Mouse (Mus musculus) B cell, adult 62 days (primary cell): Measurements from ENCODE around the gene Krt82. TPM values are rescaled to one million over a fixed set of nuclear protein-coding genes. Genes with fewer than 3 reads are reported as not detected.

Source experiments
- total RNA-seq: library from RNA; stranded (reverse); gene quantifications from 4 replicates; pipeline ENCODE4 v1.2.4, GENCODE M21; 2023

Krt82 gene
- total RNA-seq = not detected in 4 replicates

GRCm38 (mm10) chr15:101550567-101550966, at the start of gene Krt82:
Gene Krt82 (minus strand): TSS chr15:101550667.

GRCm38 (mm10) chr15:101573796-101574345, 23.4 kb upstream of the Krt82 start, which contains the start of gene Krt75:
Gene Krt75 (minus strand): TSS chr15:101573904.

GRCm38 (mm10) chr15:101562850-101563249, 12.4 kb upstream of the Krt82 start, which contains the start of gene Krt90:
Gene Krt90 (minus strand): TSS chr15:101562950.

DNA sequence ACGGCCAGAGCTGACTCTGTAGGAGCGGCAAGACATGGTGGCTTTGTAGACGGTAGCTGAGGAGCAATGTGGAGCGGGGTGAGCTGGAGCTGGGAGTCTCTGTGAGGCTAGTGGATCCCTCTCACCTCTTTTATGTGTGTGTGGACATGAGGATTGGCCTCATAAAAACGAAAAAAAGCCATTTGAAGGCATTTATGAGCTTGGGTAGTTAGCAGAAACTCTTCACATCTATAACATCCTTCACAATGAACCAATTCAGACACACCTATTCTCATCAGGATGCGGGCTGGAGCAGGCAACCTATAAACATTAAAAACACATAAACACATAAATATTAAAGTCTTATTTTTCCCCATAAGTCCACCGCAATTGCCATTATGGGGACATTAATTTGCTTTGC, 17.7 kb downstream of the Krt82 start, which contains the start of gene Krt84:
TSS of gene Krt84 (minus strand) at position 101 of the 400 bp plus-strand sequence.

GRCm38 (mm10) chr15:101517161-101517560, 33.3 kb downstream of the Krt82 start, which contains the start of gene Gm49425:
Gene Gm49425 (minus strand): TSS chr15:101517261.

GRCm38 (mm10) chr15:101491431-101491830, 59.0 kb downstream of the Krt82 start, which contains the start of gene Krt83:
Gene Krt83 (minus strand): TSS chr15:101491512.

Other genes starting within 250 kb of the Krt82 start
- gene Krt80, start 180.5 kb downstream of the Krt82 start, total RNA-seq = 0.19 to 0.33 TPM in 2 of 4 replicates, not detected in the others
- gene Krt7, start 139.6 kb downstream of the Krt82 start, total RNA-seq = not detected in 4 replicates
- gene Krt87, start 111.9 kb downstream of the Krt82 start, total RNA-seq = not detected in 4 replicates
- not detected in 4 replicates for gene Krt88, start 102.9 kb downstream of the Krt82 start, total RNA-seq
- not detected in 4 replicates for gene Krt81, start 86.9 kb downstream of the Krt82 start, total RNA-seq
- not detected in 4 replicates for gene Krt86, start 77.2 kb downstream of the Krt82 start, total RNA-seq
- not detected in 4 replicates for gene Krt83, start 59.2 kb downstream of the Krt82 start, total RNA-seq
- gene Gm49425, start 33.4 kb downstream of the Krt82 start, total RNA-seq = not detected in 4 replicates
- gene Krt84, start 17.8 kb downstream of the Krt82 start, total RNA-seq = not detected in 4 replicates
- not detected in 4 replicates for gene Krt90, start 12.3 kb upstream of the Krt82 start, total RNA-seq
- not detected in 4 replicates for gene Krt75, start 23.2 kb upstream of the Krt82 start, total RNA-seq
- gene Gm5414, start 77.5 kb upstream of the Krt82 start, total RNA-seq = not detected in 4 replicates
- gene Gm5478, start 96.7 kb upstream of the Krt82 start, total RNA-seq = not detected in 4 replicates
- not detected in 4 replicates for gene Krt6b, start 129.6 kb upstream of the Krt82 start, total RNA-seq
- gene Krt6a, start 143.6 kb upstream of the Krt82 start, total RNA-seq = not detected in 4 replicates
- gene Krt5, start 162.2 kb upstream of the Krt82 start, total RNA-seq = not detected in 4 replicates
- not detected in 4 replicates for gene Krt71, start 192.4 kb upstream of the Krt82 start, total RNA-seq
- gene Krt72, start 235.8 kb upstream of the Krt82 start, total RNA-seq = not detected in 4 replicates